Mouse (Mus musculus) liver, adult 2 months (tissue): ENCODE data around the gene Pald1.

Source experiments
- CTCF ChIP-seq: fragments of 200-500 bp; IDR thresholded peaks from 2 replicates; pipeline ENCODE4 v1.5.1; 2011; ENCODE audit warnings: low read depth, low read length, control low read depth
- POLR2A ChIP-seq: fragments of 200-500 bp; IDR thresholded peaks from 2 replicates; pipeline ENCODE4 v1.6.1; 2011; ENCODE audit warnings: low read length, control low read depth; ENCODE audit not compliant: insufficient read depth; ENCODE audit errors: extremely low read depth

DNA sequence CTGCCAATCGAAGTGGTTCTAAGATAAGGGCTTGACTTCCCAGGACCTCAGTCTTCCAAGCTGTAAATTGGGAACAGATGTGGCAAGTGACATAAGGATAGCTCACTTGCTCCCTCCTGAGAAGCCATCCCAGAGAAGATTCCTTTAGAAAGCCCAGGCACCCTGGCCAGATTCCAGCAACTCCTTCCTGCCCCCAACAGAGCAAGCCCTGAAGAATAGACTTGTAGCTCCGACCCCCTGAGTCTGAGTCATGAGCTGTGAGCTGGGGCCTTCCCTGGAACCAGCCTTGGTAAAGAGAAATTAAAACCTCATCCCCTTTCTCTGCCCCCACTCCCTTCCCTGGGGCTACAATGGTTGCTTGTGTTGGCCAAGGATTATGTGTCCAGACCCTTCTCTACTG is 108.8 kb downstream of the Pald1 start:
- TF ChIP-seq CTCF = no peak
- no peak for TF ChIP-seq POLR2A
